Mouse (Mus musculus): ENCODE measurements around the gene Frmd4a.

GRCm38 (mm10) chr2:4511080-4511386, 493.5 kb downstream of the Frmd4a start:
- no peak for TF ChIP-seq CTCF (IDR thresholded peaks at IDR 0.05; ENCODE audit: borderline replicate concordance, extremely low read depth, insufficient read depth, insufficient read length)
- no peak for TF ChIP-seq POLR2A (IDR thresholded peaks at IDR 0.05; ENCODE audit: borderline replicate concordance, extremely low read depth, insufficient read depth, insufficient read length, poor library complexity, severe bottlenecking)
